In the genomic region with DNA sequence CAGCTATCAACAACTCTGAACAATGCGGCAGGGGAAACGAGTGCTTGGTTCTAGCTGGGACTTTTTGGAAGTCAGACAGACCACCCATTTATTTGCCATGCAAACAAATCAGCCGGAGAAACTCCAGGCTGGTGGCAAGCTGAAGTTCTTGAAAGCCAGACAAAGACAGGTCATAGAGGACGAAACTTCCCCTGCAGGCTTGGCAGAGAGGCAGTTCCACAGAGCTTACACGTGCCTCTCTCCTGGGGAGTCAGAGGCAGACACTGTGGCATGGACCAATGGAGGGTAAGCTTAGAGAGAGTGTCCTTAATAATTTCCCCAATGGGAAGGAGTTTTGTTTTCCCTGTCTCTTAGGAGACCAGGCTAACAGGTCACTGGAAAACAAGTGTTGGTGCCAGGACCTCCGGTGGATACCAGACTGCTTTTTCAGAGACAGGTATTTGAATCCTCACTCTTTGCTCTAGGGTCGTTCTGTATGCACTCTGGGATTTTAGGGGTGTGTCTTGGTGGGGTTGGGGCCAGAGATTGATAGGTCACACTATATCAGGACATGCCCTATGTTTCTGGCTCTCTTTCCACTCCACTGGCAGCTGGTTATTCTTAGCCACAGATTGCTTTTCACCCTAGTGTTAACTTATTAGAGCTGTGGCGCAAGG, we compare ENCODE assay signal across 9 mouse cellular contexts. TPM values are rescaled to one million over a fixed set of nuclear protein-coding genes. Genes with fewer than 3 reads are reported as not detected.
DNase-seq lines count a peak whose midpoint lies in the region; ATAC-seq and TF ChIP-seq lines count a peak whose summit lies in the region.
"Had no signal": no experiment of that assay in that cellular context is flagged by ENCODE, and none has a peak within 500 bp of the region (broad histone marks: within the 10 kb centered on the region; RNA-seq: fewer than 3 reads in every experiment).

A gene (plus strand): TSS at position 356 of the 656 bp plus-strand sequence.

- peaks cover 6% of the 10 kb centered on the region for H3K4me1 ChIP-seq in intestine, embryonic 14.5 days (replicated peaks; ENCODE audit: control insufficient read depth, insufficient read depth, low read length)
- no peaks in the 10 kb centered on the region for H3K4me1 ChIP-seq in intestine, postnatal 0 days (replicated peaks; ENCODE audit: control insufficient read depth, insufficient read depth, low read length)
- peaks cover 4% of the 10 kb centered on the region; the same call in 1 of the 2 replicates for H3K4me1 ChIP-seq in stomach, embryonic 14.5 days (ENCODE audit: control insufficient read depth, insufficient read depth, low read length)

- no peaks in the 10 kb centered on the region for H3K36me3 ChIP-seq in intestine, embryonic 14.5 days (ENCODE audit: control insufficient read depth, insufficient read depth, low read length)
- H3K36me3 ChIP-seq in intestine, postnatal 0 days (ENCODE audit: control insufficient read depth, insufficient read depth), result no peaks in the 10 kb centered on the region
- no peaks in the 10 kb centered on the region for H3K36me3 ChIP-seq in stomach, embryonic 14.5 days (ENCODE audit: control insufficient read depth, insufficient read depth, low read length)
- H3K36me3 ChIP-seq: embryonic facial prominence, embryonic 13.5 days had no signal

- ATAC-seq in intestine, embryonic 14.5 days (replicated peaks; ENCODE audit: low FRiP score, low TSS enrichment, low read depth), result no peak
- ATAC-seq in intestine, postnatal 0 days, result no peak
- 0 out of 2 replicates have a peak, but pooled peaks have one; percentile 61 for ATAC-seq in stomach, embryonic 14.5 days (ENCODE audit: insufficient number of reproducible peaks, insufficient read depth, low FRiP score, low read depth)

- no peak within 1 kb of the TSS; the same call in 1 of the 2 replicates for H3K4me2 ChIP-seq in intestine, embryonic 14.5 days (ENCODE audit: low read length)
- no peak within 1 kb of the TSS for H3K4me2 ChIP-seq in intestine, postnatal 0 days (replicated peaks; ENCODE audit: low read depth)
- 0 out of 2 replicates have a peak within 1 kb of the TSS, but pooled peaks have one; percentile 5 for H3K4me2 ChIP-seq in stomach, embryonic 14.5 days (replicated peaks; ENCODE audit: low read depth, low read length)
- H3K4me2 ChIP-seq: embryonic facial prominence, embryonic 13.5 days had no signal

- H3K4me3 ChIP-seq in intestine, embryonic 14.5 days (ENCODE audit: low read depth, low read length), result no peak within 1 kb of the TSS
- no peak within 1 kb of the TSS for H3K4me3 ChIP-seq in intestine, postnatal 0 days (ENCODE audit: low read depth, low read length)
- H3K4me3 ChIP-seq in stomach, embryonic 14.5 days (ENCODE audit: low read depth, low read length), result no peak within 1 kb of the TSS
- H3K4me3 ChIP-seq: embryonic facial prominence, embryonic 13.5 days had no signal

- H3K27me3 ChIP-seq in intestine, embryonic 14.5 days (replicated peaks; ENCODE audit: control insufficient read depth, insufficient read depth, low read length), result no peaks in the 10 kb centered on the region
- H3K27me3 ChIP-seq in intestine, postnatal 0 days (replicated peaks; ENCODE audit: control insufficient read depth, insufficient read depth, low read length), result no peaks in the 10 kb centered on the region
- no peaks in the 10 kb centered on the region for H3K27me3 ChIP-seq in stomach, embryonic 14.5 days (ENCODE audit: control insufficient read depth, insufficient read depth, low read length)
- H3K27me3 ChIP-seq: embryonic facial prominence, embryonic 13.5 days had no signal

- no peak for DNase-seq in intestine, embryonic 14.5 days (ENCODE audit: low spot score)
- peak; percentile 56 for DNase-seq in cerebellum, adult 11 months
- peak; percentile 80 for DNase-seq in heart, adult 8-10 months (ENCODE audit: low spot score)
- DNase-seq in layer of hippocampus, adult 18-20 months (ENCODE audit: low spot score in 2 of 2), result peak; percentile 51 to 69
- no peak for DNase-seq in neural tube, embryonic 10.5 days (ENCODE audit: extremely low spot score, low spot score)
- DNase-seq in thymus, adult 18-20 months, result no peak

- 25% methylated on average over 8 of the region's 8 CpGs for WGBS in intestine, embryonic 14.5 days
- 27% methylated on average over 8 of the region's 8 CpGs for WGBS in intestine, postnatal 0 days
- WGBS in stomach, embryonic 14.5 days, result 45% methylated on average over 8 of the region's 8 CpGs

- no peak within 1 kb of the TSS for H3K9ac ChIP-seq in intestine, embryonic 14.5 days (ENCODE audit: low read length)
- no peak within 1 kb of the TSS for H3K9ac ChIP-seq in intestine, postnatal 0 days (ENCODE audit: low read depth, low read length)
- no peak within 1 kb of the TSS for H3K9ac ChIP-seq in stomach, embryonic 14.5 days (replicated peaks; ENCODE audit: low read depth, low read length)
- H3K9ac ChIP-seq: embryonic facial prominence, embryonic 13.5 days had no signal

- H3K27ac ChIP-seq in intestine, embryonic 14.5 days (ENCODE audit: low read depth), result peak within 1 kb of the TSS; percentile 16; the same call in 1 of the 2 replicates
- H3K27ac ChIP-seq in intestine, postnatal 0 days (ENCODE audit: low read depth, low read length), result no peak within 1 kb of the TSS
- no peak within 1 kb of the TSS for H3K27ac ChIP-seq in stomach, embryonic 14.5 days (ENCODE audit: low read length)
- H3K27ac ChIP-seq: embryonic facial prominence, embryonic 13.5 days had no signal

- TF ChIP-seq CTCF in intestine, postnatal 0 days (IDR thresholded peaks at IDR 0.05; ENCODE audit: low read depth), result no peak

- H3K9me3 ChIP-seq in intestine, embryonic 14.5 days (ENCODE audit: control insufficient read depth, low read length), result 0 out of 2 replicates have a peak, but pooled peaks cover 4% of the 10 kb centered on the region
- H3K9me3 ChIP-seq in intestine, postnatal 0 days (ENCODE audit: control insufficient read depth), result no peaks in the 10 kb centered on the region
- no peaks in the 10 kb centered on the region; the same call in 1 of the 2 replicates for H3K9me3 ChIP-seq in stomach, embryonic 14.5 days (ENCODE audit: control insufficient read depth, low read depth, low read length)
- H3K9me3 ChIP-seq: embryonic facial prominence, embryonic 13.5 days had no signal

RNA-seq across cellular contexts. Expression of the gene that starts here (rescaled TPM):
- 0.61 and 1.4 TPM in 2 replicates for polyA plus RNA-seq in intestine, embryonic 14.5 days (2014; fragmentation: Nextera tagmentation; extraction: Ambion mirVana)
- polyA plus RNA-seq in intestine, postnatal 0 days (2015; fragmentation: Nextera tagmentation; extraction: Ambion mirVana), result 0.76 and 0.84 TPM in 2 replicates
- 10 to 100 TPM; 29.8 to 39.9 (median 33.4) TPM for total RNA-seq in heart, adult 8-10 months (2022)
- total RNA-seq in layer of hippocampus, adult 18-20 months (2021), result 10 to 100 TPM; 18.8 to 19.4 TPM
- 1.6 and 2.5 TPM in 2 replicates for polyA plus RNA-seq in stomach, embryonic 14.5 days (2014; fragmentation: Nextera tagmentation; extraction: Ambion mirVana)

Comparison
In these comparisons a context has a peak if more than half of its experiments do, and no peak if none do; other contexts are left out.
1. DNase-seq: peak in cerebellum, adult 11 months (single experiment), heart, adult 8-10 months (single experiment) and layer of hippocampus, adult 18-20 months (2 of 2); none in intestine, embryonic 14.5 days (single experiment), neural tube, embryonic 10.5 days (single experiment) and thymus, adult 18-20 months (0 of 2).